Mouse (Mus musculus) cerebellum, adult 11 months (tissue): ENCODE results near the gene Emc10.
A peak's percentile ranks its signal among the peaks of the same experiment; 100 is the strongest.

Experiments
- DNase-seq: peaks from one replicate; pipeline ENCODE4 v3.0.0; 2022

Gene Emc10

DNA sequence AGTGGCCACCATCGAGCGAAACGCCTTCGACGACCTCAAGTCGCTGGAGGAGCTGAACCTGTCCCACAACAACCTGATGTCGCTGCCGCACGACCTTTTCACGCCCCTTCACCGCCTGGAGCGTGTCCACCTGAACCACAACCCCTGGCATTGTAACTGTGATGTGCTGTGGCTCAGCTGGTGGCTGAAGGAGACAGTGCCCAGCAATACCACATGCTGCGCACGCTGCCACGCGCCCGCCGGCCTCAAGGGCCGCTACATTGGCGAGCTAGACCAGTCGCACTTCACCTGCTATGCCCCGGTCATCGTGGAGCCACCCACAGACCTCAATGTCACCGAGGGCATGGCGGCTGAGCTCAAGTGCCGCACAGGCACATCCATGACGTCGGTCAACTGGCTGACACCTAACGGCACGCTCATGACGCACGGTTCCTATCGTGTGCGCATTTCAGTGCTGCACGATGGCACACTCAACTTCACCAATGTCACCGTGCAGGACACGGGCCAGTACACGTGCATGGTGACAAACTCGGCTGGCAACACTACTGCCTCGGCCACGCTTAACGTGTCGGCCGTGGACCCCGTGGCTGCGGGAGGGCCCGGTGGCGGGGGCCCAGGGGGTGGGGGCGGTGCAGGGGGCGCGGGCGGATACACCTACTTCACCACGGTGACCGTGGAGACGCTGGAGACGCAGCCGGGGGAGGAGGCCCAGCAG is 34.7 kb downstream of the Emc10 start:
- DNase-seq, result peak; percentile 41

DNA sequence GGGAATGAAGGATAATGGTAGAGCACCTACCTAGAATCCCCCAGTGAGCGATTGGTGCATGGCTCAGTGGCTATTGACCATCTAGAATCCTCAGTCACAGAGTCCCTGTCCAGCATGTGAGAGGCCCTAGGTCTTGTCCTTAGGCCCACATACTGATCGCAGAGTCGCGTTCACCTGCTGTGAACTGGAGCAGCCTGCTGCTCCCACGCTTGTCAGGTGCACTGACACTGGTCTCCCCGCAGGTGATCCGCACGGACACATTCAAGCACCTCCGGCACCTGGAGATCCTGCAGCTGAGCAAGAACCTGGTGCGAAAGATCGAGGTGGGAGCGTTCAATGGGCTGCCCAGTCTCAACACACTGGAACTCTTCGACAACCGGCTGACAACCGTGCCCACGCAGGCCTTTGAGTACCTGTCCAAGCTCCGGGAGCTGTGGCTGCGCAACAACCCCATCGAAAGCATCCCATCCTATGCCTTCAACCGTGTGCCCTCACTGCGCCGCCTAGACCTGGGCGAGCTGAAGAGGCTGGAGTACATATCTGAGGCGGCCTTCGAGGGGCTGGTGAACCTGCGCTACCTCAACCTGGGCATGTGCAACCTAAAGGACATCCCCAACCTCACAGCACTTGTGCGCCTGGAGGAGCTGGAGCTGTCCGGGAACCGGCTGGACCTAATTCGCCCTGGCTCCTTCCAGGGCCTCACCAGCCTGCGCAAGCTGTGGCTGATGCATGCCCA is 35.4 kb downstream of the Emc10 start:
- DNase-seq, result peak; percentile 22

DNA sequence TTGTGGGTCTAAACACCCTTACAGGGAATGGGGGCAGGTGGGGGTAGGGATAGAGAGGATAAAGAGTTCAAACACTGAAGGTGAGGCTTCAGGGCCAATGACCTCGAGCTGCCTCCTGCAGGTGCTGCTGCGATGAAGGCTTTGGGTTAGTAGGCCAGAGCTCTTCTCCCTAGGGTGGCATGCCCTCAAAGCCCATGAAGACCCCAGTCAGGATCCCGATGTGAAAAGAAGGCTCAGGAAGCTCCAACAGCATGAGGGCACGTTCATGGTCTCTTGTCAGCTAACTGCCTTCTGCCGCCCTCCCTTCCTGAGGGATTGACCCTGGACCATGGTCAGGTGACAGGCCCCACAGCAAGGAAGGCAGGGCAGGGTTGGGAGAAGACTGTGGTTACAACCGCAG is 36.3 kb downstream of the Emc10 start:
- no peak for DNase-seq

DNA sequence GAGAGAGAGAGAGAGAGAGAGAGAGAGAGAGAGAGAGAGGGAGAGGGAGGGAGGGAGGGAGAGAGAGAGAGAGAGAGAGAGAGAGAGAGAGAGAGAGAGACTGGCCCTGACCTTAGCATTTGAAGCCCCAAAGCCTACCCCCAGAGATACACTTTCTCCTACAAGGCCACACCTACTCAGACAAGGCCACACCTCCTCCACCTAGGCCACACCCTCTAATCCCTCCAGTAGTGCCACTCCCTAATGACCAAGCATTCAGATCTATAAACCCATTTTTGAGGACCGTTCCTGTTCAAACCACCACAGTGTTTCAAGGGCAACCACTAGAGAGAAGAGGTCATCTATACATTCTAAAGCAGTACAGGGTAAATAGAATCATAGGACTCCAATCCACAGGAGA is 40.0 kb downstream of the Emc10 start:
- DNase-seq, result no peak

DNA sequence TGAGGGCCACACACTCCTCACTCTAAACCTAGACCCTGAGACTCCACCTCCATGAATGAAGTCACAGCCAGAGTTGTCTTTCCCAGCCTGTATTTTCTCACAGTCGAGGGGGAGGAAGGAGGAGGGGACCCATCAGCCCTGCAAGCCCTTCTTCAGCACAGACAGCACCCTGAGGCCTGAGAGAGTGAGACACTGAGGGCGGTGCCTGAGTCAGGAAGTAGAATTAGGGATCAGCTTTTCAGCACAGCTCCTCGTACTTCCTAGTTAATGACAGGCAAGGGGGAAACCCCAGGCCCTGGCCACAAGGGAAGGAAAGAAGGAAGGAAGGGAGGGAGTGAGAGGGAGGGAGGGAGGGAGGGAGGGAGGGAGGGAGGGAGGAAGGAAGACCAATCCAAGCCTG is 43.1 kb downstream of the Emc10 start:
- DNase-seq, result no peak

DNA sequence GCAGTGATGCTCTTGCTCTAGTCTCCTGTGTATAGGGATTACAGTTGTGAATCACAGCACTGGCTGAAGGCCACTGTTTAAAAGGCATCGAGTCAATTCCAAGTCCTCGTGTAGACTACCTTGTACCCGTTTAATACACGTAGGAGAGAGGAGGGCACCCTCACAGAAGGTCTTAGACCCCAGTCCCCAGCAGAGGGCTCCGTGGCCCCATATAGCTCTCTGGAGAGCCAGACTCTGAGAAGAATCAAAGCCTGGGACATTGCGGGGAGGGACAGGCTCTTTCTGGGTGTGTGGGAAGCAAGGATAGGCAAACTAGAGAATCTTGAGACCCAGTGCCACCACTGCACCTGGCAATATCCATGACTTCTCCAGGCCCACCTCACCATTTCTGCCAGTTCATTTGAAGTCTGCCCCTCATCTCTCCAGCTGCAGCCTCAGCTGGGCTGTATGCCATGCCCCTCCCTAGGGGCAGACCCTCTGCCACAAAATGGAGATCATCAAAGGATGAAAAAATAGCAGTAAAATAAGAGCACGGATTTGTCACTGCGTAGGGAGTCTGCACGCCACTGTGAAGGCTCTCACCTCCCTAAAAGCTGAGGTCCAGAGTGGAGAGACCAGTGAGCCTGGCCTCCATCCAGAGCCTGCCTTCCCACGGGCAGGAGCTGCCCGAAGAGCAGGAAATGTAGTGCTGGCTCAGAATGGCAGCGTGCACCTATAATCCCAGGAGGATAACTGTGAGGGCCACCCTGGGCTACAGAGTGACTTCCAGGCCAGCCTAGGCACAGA is 50.1 kb downstream of the Emc10 start:
- peak; percentile 60 for DNase-seq

DNA sequence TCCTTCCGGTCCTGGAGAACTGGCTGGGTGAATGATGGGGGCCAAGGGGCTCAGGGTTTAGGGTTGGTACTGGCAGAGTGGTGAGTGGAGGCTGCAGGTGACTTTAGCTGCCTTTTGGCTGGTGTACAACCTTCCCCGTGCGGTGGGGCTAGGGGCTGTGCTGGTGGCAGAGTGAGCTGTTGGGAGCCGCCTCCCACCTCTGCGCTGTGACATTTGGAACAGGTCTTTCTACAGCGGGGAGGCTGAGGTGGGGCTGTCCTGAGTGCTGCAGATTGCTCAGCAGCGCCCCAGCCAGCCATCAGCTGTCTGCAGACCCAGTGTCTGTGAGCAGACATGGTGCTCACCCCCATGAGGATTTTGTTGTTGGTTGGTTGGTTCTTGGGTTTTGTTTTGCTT is 50.8 kb downstream of the Emc10 start:
- DNase-seq, result peak; percentile 39

DNA sequence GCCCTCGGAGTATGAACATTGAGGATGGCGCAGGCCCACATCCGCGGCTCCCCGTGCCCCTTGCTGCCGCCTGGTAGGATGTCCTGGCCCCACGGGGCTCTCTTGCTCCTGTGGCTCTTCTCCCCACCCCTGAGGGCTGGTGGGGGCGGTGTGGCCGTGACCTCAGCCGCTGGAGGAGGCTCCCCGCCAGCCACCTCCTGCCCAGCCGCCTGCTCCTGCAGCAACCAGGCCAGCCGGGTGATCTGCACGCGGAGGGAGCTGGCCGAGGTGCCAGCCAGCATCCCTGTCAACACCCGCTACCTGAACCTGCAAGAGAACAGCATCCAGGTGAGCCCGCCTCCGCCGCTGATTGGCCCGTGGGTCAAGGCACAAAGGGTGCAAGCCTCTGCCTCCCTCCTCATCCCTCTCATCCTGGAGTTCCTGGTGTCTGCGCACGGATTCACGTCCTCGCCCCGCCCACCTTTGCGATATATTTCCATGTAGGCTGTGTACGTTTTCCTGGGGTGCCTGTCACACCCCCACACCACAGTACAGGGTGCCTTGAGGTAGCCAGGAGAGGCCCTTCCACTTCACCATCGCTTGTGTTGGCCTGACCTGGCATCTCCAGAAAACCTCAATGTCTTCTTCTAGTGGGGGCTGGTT is 51.3 kb downstream of the Emc10 start:
- DNase-seq, result peak; percentile 53

DNA sequence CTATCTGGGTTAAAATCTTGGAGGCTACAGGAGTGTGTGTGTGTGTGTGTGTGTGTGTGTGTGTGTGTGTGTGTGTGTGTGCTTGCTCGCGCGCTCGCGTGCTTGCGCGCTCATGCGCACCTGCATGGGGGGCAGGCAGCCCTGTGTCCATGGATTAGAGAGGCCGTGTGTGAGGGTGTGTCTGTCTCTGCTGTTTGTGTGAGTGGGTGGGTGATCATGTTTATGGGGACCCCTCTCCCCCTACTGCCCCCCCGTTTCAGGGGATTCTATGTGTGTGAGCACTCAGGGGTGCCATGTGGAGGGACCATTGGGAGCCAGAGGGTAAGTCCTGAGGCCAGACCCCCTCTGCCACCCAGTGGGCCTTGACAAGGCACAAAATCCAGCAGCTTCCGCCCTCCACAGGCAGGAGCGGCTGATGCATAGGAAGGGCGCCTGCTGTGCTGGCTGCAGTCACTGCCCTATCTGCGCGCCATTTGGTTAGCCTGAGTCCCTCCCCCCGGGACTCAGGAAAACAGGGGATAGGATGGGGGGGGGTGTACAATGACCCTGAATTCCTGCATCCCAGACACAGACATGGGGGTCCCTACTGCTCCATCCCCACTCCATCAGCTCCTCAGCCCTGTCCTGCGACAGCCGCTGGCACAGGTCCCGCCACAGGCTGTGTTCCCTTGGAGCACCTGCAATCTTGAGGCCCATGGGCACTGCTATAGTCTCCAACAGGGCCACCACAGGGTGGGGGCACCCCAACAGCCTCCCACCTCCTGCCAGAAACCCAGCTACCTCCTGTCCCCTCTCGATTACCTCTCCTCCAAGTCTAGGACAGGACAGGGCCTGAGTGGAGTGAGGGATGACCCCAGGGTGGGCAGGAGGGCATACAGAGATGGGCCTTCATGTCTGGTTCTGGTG is 52.8 kb downstream of the Emc10 start:
- DNase-seq, result peak; percentile 74

DNA sequence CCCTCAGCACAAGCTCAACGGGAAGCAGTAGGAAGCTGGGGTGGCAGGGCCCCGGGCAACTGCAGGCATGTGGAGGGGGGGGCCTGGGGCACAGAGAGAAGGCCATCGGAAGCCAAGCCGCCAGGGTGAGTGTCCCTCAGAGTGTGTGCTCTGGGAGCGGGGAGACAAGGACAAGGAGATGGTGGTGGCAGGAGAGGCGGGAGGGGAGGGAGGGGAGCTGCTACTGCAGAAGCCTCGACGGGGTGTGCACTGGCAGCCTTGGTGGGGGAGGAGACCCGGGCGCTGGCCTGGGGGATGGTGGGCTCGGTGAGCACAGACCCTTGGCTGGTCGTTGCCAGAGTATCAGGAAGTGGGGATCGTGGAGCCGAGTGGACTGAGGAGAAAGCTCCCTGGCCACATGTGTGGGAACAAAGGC is 53.9 kb downstream of the Emc10 start:
- peak; percentile 60 for DNase-seq

DNA sequence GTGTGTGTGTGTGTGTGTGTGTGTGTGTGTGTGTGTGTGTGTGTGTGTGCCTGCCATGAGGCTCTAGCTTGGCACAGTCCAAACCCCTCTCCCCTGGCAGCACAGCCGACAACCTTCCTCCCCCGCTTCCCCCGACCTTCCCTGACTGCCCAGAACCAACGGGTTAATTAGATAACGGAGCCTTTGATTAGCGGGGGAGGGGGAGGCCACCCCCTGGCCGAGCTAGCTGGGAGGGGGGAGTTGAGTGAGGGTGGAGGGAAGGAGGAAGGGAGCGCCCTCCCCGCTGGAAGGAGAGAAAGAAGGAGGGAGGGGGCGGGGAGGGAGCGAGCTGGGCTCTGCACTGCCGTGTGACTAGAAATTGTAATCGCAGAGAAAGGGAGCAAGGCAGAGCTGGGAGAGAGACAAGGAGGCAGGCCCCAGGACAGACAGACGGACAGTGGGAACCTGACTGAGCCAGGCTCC is 54.6 kb downstream of the Emc10 start:
- peak; percentile 69 for DNase-seq

DNA sequence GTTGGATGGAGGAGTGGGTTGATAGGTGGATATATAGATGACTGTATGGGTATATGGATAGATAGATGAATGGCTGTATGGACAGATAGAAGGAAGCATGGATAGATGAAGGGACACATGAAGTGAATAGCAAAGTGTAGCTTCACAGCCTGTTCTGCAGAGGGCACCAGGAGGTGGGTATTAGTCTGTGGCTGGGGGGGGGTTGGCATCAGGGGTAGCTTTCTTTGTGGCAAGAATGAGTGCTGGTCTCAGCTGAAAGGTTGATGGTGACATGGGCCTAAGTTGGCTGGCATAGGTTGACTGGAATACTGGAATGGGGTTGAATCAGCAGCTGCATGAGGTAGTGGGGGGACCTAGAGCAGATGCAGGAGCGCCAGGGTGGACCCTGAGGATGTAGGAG is 55.1 kb downstream of the Emc10 start:
- no peak for DNase-seq

DNA sequence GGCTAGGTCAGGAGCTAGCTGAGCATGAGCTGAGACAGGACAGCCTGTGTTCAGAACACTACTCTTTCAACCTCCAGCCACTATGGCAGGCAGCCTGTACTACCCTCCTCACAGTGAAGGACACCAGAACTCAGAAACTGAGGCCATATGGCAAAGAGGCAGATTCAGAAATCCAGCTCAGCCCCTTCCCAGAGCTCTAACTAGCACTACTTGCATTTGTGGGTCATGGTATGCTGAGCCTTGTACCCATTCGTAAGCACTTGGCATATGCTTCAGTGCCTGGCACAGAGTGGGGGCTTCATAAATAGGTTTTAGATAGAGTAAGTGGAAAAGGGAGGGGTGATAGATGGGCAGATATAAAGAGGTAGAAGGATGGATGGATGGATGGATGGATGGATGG is 55.9 kb downstream of the Emc10 start:
- no peak for DNase-seq
